Mouse (Mus musculus) limb, embryonic 10.5 days (tissue): ENCODE results near the gene Gm10203. TPM values are rescaled to one million over a fixed set of nuclear protein-coding genes. Genes with fewer than 3 reads are reported as not detected.
A peak's percentile ranks its signal among the peaks of the same experiment; 100 is the strongest.
"Not testable (repeated sequence)": the region's sequence is repeated elsewhere in the genome, so short reads cannot be mapped to it uniquely, and the experiment has no call there.

Source experiments
- DNase-seq: peaks from one replicate; pipeline ENCODE4 v3.0.0-alpha.2; 2017; ENCODE audit warnings: low spot score
- H3K27ac ChIP-seq: fragments of 300-500 bp; sonication (generic); 2 replicates; pipeline ENCODE4 v1.5.1; 2016; ENCODE audit warnings: mild to moderate bottlenecking
- H3K27me3 ChIP-seq: fragments of 300-500 bp; sonication (generic); 2 replicates; pipeline ENCODE4 v1.6.1; 2016; ENCODE audit warnings: low read depth, mild to moderate bottlenecking; ENCODE audit not compliant: poor library complexity, severe bottlenecking
- H3K36me3 ChIP-seq: fragments of 300-500 bp; sonication (generic); 2 replicates; pipeline ENCODE4 v1.6.1; 2016; ENCODE audit warnings: mild to moderate bottlenecking, moderate library complexity
- H3K4me1 ChIP-seq: fragments of 300-500 bp; sonication (generic); 2 replicates; pipeline ENCODE4 v1.6.1; 2016
- H3K4me3 ChIP-seq: fragments of 300-500 bp; sonication (generic); 2 replicates; pipeline ENCODE4 v1.5.1; 2016; ENCODE audit warnings: mild to moderate bottlenecking, moderate library complexity
- H3K9me3 ChIP-seq: fragments of 300-500 bp; sonication (generic); replicated peaks from 2 replicates; pipeline ENCODE4 v1.6.1; 2016; ENCODE audit warnings: mild to moderate bottlenecking
- WGBS: fragments of 180-500 bp; shearing (Covaris S2); methylation state at CpG from one replicate; pipeline ENCODE4 v1.1.7; 2016; 5-methylcytosine and 5-hydroxymethylcytosine counted together
- polyA plus RNA-seq: library from polyadenylated mRNA; unstranded; fragments of >200 nt; fragmentation: Nextera tagmentation; extraction: Ambion mirVana; gene quantifications from 2 replicates; pipeline ENCODE4 v1.2.1, GENCODE M21; 2016

The Gm10203 gene
- not detected in 2 replicates for polyA plus RNA-seq

- not testable (repeated sequence) for H3K27ac ChIP-seq, H3K4me1 ChIP-seq, H3K36me3 ChIP-seq, H3K4me3 ChIP-seq, DNase-seq, H3K9me3 ChIP-seq, H3K27me3 ChIP-seq
- 88% methylated on average over 8 of the region's 8 CpGs for WGBS
Measured at GRCm38 (mm10) chr6:149129870-149130269, at the start of gene Gm10203. Gm10203 (plus strand) TSS chr6:149130170.

- no peaks in the 10 kb centered on the region for H3K27me3 ChIP-seq
- 97% methylated on average over 6 of the region's 6 CpGs for WGBS
- H3K9me3 ChIP-seq, result no peaks in the 10 kb centered on the region
- 0 out of 2 replicates have a peak, but pooled peaks cover 4% of the 10 kb centered on the region for H3K4me1 ChIP-seq
- H3K4me3 ChIP-seq, result no peak overlapping the region
- no peak for DNase-seq
- no peaks in the 10 kb centered on the region for H3K36me3 ChIP-seq
- no peak overlapping the region for H3K27ac ChIP-seq
Measured at GRCm38 (mm10) chr6:149092406-149092805, 37.6 kb upstream of the Gm10203 start.

GRCm38 (mm10) chr6:149093465-149093864, 36.5 kb upstream of the Gm10203 start:
- no peak overlapping the region for H3K27ac ChIP-seq
- no peaks in the 10 kb centered on the region for H3K27me3 ChIP-seq
- 34% methylated on average over 5 of the region's 5 CpGs for WGBS
- H3K4me3 ChIP-seq, result no peak overlapping the region
- 0 out of 2 replicates have a peak, but pooled peaks cover 4% of the 10 kb centered on the region for H3K4me1 ChIP-seq
- no peak for DNase-seq
- H3K9me3 ChIP-seq, result no peaks in the 10 kb centered on the region
- H3K36me3 ChIP-seq, result no peaks in the 10 kb centered on the region

GRCm38 (mm10) chr6:149094555-149094954, 35.4 kb upstream of the Gm10203 start:
- Histone ChIP-seq H3K27me3 (no peaks in the 10 kb centered on the region), H3K36me3 (no peaks in the 10 kb centered on the region), H3K4me3 (no peak overlapping the region), H3K4me1 (0 out of 2 replicates have a peak, but pooled peaks cover 4% of the 10 kb centered on the region), H3K27ac (no peak overlapping the region), H3K9me3 (no peaks in the 10 kb centered on the region)
- no peak for DNase-seq
- 87% methylated on average over 1 of the region's 1 CpGs for WGBS

GRCm38 (mm10) chr6:149095389-149095788, 34.6 kb upstream of the Gm10203 start:
- no peaks in the 10 kb centered on the region for H3K36me3 ChIP-seq
- 86% methylated on average over 6 of the region's 6 CpGs for WGBS
- no peak overlapping the region for H3K4me3 ChIP-seq
- H3K4me1 ChIP-seq, result peaks cover 6% of the 10 kb centered on the region; the same call in 1 of the 2 replicates
- no peaks in the 10 kb centered on the region for H3K27me3 ChIP-seq
- H3K9me3 ChIP-seq, result no peaks in the 10 kb centered on the region
- DNase-seq, result no peak
- H3K27ac ChIP-seq, result no peak overlapping the region

- H3K27me3 ChIP-seq, result no peaks in the 10 kb centered on the region
- H3K4me3 ChIP-seq, result no peak overlapping the region
- H3K4me1 ChIP-seq, result peaks cover 9% of the 10 kb centered on the region; the same call in 1 of the 2 replicates
- no peak overlapping the region for H3K27ac ChIP-seq
- H3K9me3 ChIP-seq, result no peaks in the 10 kb centered on the region
- H3K36me3 ChIP-seq, result no peaks in the 10 kb centered on the region
- WGBS, result 90% methylated on average over 2 of the region's 2 CpGs
- no peak for DNase-seq
Measured at GRCm38 (mm10) chr6:149096233-149096632, 33.7 kb upstream of the Gm10203 start.

- H3K9me3 ChIP-seq, result no peaks in the 10 kb centered on the region
- no peak for DNase-seq
Measured at GRCm38 (mm10) chr6:149097276-149097675, 32.7 kb upstream of the Gm10203 start.

GRCm38 (mm10) chr6:149098993-149099392, 31.0 kb upstream of the Gm10203 start:
- Histone ChIP-seq H3K27ac (no peak overlapping the region), H3K27me3 (no peaks in the 10 kb centered on the region), H3K4me1 (peaks cover 9% of the 10 kb centered on the region; the same call in 1 of the 2 replicates), H3K4me3 (no peak overlapping the region), H3K9me3 (no peaks in the 10 kb centered on the region), H3K36me3 (no peaks in the 10 kb centered on the region)
- DNase-seq, result no peak

More at GRCm38 (mm10) chr6:149097276-149097675, 32.7 kb upstream of the Gm10203 start:
- Histone ChIP-seq H3K27ac (no peak overlapping the region), H3K4me1 (peaks cover 9% of the 10 kb centered on the region; the same call in 1 of the 2 replicates), H3K4me3 (no peak overlapping the region), H3K27me3 (no peaks in the 10 kb centered on the region), H3K36me3 (no peaks in the 10 kb centered on the region)
- 96% methylated on average over 1 of the region's 1 CpGs for WGBS

GRCm38 (mm10) chr6:149100174-149101075, 29.5 kb upstream of the Gm10203 start:
- 2% methylated on average over 52 of the region's 52 CpGs for WGBS
- Histone ChIP-seq H3K9me3 (no peaks in the 10 kb centered on the region), H3K4me1 (peaks cover 9% of the 10 kb centered on the region; the same call in 1 of the 2 replicates)

GRCm38 (mm10) chr6:149101076-149101942, 28.7 kb upstream of the Gm10203 start, which contains the start of gene Dennd5b:
Dennd5b (minus strand) TSS chr6:149101680.
- under 1% methylated on average over 124 of the region's 124 CpGs for WGBS
- no peaks in the 10 kb centered on the region for H3K27me3 ChIP-seq
- DNase-seq, result peak; percentile 80
- no peaks in the 10 kb centered on the region for H3K9me3 ChIP-seq
- no peaks in the 10 kb centered on the region for H3K36me3 ChIP-seq
- H3K4me1 ChIP-seq, result peaks cover 7% of the 10 kb centered on the region; the same call in 1 of the 2 replicates
- peak within 1 kb of the TSS; percentile 93 for H3K27ac ChIP-seq
- peak within 1 kb of the TSS; percentile 83 for H3K4me3 ChIP-seq

More at GRCm38 (mm10) chr6:149100174-149101075, 29.5 kb upstream of the Gm10203 start:
- peak; percentile 79 for DNase-seq
- Histone ChIP-seq H3K27ac (peak overlapping the region; percentile 93), H3K27me3 (no peaks in the 10 kb centered on the region), H3K4me3 (peak overlapping the region; percentile 83), H3K36me3 (no peaks in the 10 kb centered on the region)

GRCm38 (mm10) chr6:149101943-149102243, 28.1 kb upstream of the Gm10203 start:
- Histone ChIP-seq H3K9me3 (no peaks in the 10 kb centered on the region), H3K36me3 (no peaks in the 10 kb centered on the region), H3K27me3 (no peaks in the 10 kb centered on the region), H3K4me3 (peak overlapping the region; percentile 83), H3K27ac (peak overlapping the region; percentile 93), H3K4me1 (peaks cover 5% of the 10 kb centered on the region; the same call in 1 of the 2 replicates)
- 15% methylated on average over 7 of the region's 7 CpGs for WGBS
- DNase-seq, result no peak

- Histone ChIP-seq H3K4me1 (peaks cover 5% of the 10 kb centered on the region; the same call in 1 of the 2 replicates), H3K9me3 (no peaks in the 10 kb centered on the region), H3K4me3 (no peak overlapping the region), H3K27me3 (no peaks in the 10 kb centered on the region), H3K36me3 (no peaks in the 10 kb centered on the region), H3K27ac (no peak overlapping the region)
- no peak for DNase-seq
- 88% methylated on average over 1 of the region's 1 CpGs for WGBS
Measured at GRCm38 (mm10) chr6:149103451-149103850, 26.5 kb upstream of the Gm10203 start.
